Mouse (Mus musculus) lung, postnatal 14 days (tissue): ENCODE results near the gene Spr.
A peak's percentile ranks its signal among the peaks of the same experiment; 100 is the strongest.
"Not testable (repeated sequence)": the region's sequence is repeated elsewhere in the genome, so short reads cannot be mapped to it uniquely, and the experiment has no call there.

Experiments used
- DNase-seq: peaks from one replicate; pipeline ENCODE4 v3.0.0; 2021

The Spr gene

DNA sequence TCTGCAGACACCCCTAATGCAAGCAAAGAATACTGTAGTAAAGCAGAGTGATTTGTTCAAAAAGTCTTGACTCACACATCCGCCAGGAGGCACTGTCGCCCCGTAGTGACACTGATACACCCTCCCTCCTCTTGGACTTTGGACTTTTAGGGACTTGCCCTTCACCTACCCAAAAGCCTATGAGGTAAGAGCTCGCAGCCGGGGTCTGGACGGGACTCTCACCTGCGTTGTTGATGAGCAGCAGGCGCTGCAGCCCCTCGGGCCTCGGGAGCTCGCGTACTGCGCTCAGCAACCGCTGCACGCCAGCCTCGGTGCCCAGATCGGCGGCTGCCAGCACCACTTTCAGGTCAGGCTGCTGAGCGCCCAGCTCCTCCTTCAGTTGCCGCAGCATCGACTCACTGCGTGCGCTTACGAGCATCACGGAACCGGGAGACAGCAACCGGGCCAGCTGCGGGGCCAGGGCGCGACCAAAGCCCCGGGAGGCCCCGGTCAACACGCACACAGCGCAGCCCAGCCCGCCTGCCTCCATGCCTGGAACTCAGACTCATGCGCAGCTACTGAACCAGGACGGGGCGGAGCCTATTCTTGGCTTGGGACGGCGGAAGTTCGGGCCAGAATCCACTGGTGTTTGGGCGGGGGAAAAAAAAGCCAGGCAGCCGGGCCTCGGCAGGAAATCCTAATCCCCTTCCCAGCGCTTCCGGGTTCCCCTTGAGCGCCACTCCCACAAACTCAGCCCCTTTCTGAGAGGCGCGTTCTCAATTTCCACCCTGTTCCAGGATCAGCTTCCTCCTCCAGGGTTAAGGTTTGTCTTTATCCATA, at the start of gene Spr:
Gene Spr (minus strand): TSS at position 550 of the 819 bp plus-strand sequence.
- peak; percentile 94 for DNase-seq

DNA sequence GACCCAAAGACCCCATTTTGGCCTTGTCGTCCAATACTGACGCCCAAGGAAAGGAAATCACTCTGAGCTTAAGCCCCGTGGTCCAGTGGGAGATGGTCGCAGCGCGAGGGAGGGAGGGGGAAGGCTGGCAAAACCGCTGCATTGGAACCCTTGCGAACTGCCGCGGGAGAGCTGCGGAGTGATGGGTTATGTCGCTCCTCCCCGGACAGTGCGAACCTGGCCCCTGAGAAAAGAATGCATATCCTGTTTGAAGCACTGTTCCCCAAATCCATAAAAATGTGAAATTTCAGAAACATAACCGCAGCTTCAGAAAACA, 49.1 kb upstream of the Spr start:
- no peak for DNase-seq

DNA sequence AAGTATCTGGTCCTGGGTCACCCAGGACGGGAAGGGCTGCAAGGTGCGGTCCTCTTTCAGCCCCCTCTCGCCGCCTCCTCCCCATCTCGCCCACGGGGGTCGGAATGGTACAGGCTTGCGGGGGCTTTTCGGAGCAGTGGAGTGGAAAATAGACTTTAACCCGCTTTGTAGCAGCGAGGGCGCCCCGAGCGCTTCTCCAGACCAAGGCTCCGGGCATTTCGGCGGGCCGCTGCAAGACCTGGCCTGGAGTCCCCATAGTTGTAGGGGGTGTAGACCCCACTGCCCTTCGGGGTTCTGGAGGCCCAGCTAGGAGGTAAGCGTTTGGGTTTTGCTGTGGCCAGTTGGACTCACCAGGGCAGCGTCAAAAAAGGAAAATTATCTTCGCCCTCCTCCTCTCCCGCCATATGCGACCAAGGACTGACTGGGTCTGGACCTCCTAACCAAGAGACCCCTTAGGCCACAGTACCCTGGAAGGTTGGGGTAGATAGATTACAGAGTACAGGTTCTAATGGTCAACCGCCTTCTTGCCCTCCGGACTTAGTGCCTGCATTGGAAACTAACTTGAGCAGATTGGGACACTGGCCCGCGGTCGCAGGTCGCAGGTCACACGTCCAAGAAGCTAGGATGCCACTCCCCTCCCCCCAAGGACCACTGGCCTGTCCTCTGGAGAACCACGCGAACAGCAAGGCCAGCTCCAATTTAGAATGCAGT, 48.6 kb upstream of the Spr start:
- no peak for DNase-seq

DNA sequence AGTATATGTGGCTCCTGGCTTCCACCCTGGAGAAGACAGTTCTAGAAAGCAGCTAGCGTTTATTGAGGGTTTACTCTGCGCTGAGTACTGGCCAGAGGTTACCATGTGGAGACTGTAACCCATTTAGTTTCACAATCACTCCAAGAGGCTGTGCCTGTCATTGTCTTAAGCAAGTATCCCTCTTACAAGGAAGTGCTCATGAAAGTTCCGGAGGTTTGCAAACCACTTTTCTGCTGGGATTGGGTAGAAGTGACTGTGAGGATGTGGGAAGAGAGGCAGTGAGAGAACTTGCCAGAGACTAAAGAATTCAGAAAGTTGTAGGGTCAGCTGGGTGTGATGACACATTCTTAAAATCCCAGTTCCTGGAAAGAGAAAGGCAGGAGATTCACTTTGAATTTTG, 46.4 kb upstream of the Spr start:
- no peak for DNase-seq

DNA sequence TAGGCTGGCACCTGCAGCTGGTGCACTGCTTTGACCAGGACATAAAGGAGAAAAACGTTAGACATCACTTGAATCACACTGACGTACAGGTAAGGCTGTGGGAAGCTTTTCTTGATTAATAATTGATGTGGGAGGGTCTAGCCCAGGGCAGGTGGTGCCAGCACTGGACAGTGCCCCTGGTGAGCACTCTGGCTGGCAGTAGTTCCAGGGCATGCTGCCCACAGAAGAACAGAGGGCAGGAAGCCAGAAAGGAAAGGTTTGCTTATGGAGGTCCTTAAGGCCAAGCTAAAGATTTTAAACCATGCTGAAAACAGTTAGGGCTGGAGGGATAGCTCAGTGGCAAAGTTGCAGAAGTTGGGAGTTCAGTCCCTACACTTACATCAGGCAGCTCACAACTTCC, 42.5 kb upstream of the Spr start:
- DNase-seq = no peak

DNA sequence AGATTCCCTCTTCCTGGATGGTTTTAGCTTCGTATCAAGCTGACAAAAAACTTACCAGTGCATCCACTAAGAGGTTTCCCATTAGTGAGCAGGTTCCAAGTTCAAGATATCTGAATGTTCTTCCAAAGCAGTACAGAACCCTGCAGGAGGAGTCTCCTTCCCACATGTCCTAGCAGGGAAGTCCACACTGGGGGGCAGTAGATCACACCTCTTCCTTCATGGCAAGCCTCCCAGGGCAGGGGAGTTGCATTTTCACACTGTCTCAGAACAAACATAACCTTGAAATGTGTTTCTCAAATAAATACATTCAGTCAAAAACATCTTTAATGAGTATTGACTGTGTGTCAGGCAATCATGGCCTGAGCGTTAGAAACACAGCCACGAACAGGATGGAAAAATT, 42.0 kb upstream of the Spr start:
- DNase-seq = no peak

DNA sequence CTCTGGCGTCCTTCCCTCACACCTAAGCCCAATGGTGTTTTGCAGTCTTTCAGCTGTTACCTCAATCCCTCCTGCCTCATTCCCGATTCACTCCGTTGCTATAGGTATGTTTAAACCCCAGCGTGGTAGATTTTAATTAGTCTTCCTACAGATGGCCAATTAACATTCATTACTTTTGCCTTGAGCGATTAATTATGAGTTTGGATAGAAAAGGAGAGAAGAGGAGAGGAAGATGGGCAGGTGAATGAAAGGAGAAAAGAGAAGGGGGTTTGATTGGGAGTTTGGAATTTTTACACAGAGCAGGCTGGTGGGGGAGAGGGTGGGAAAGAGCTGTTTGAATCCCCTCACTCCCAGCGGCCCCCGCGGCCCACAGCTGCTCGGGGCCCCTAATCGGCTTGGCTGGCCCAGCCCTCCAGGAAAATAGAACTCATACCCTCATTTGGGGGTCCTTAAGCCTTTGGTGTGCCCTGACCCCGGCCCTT, 27.9 kb upstream of the Spr start:
- no peak for DNase-seq

DNA sequence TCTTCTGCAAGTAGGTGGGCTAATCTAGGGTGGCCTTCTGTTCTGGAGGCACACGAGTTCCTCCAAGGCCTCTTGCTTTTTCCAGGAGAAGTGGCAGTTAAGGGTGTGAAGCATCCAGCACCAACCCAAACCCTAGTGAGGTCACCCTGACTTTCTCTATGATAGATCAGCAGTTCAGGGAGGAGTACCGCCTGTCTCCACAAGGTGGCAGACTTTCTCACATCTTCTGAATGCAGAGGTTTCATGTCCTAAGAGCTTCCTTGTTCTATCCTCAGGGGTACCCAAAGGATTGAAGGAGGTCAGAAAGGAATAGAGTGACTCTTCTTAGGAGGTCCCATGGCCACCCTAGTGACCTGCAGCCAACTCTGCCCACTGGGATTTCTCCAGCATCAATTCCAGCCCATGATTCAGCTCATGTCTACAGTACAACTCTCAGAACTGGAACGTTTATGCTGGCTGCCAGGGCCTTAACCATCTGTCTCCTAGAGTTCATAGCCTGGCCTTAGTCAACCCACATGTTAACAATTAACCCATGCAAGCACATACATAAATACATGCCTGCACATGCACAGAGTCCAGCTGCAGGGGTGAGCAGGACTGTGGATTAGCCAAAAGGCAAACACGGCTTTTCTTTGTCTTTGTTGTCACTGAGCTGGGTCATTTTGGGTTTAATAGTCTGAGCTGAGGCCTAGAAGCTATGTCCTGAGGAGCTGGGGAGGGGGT, 22.8 kb upstream of the Spr start:
- DNase-seq = peak; percentile 79

DNA sequence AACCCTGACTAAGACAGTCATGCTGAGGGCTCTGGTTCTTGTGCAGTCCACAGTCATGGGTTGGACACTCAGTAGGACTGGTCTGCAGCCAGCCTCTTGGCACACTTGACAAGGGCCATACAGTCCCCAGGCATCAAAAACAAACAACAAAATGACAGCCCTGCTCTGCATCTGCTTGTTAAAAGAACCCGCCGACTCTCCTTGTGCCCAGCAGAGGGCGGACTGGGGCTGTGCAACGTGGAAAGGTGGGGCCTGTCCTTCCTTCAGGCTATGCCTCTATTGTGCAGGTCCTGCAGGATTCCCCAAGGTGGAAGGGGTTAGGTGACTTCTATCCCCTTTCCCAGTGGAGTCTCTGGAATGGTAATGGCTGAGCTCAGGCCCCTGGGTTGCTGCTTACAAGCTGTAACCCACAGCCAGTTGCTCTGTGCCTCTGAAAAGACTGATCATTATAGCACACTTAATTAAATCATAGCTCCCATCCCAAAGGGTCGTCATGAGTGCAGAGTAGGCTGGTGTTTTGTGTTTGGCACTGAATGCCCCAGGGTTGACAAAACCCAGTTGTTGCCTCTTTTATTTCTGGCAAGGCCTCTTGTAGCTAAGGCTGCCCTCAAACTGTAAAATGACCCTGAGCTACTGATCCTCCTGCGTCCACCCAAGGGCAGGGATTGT, 21.7 kb upstream of the Spr start:
- peak; percentile 57 for DNase-seq

DNA sequence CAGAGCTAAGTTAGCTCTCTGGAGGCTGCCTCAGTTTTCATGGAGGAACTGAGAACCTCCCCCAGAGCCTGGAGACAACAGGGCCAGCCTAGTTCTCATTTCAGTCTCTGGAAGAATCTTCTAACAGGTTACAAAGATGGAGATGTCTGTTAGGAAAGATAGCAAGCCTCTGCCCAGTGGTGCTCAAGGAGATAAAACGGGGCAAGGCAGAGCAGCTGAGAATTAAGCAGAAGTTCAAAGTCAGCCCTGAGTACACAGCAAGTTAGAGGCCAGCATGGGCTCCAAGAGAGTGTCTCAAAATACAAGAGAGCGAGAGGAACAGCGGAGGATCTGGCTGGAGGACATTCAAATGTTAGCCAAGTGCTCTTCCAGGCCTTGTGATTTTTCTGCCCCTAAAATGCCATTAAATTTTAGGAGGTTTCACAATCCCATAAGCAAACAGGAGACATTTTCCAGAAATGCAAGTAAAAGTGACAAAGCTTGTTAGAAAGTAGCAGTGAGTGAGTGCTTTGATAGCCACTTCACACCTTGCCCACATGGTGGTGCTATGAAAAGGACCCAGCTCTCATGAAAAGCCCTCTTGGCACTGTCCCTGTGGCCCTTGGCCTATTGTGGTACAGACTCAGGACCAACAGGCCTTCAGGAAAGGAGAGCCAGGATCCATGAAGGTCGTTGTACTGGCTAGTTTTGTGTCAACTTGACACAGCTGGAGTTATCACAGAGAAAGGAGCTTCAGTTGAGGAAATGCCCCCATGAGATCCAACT, 20.7 kb upstream of the Spr start:
- not testable (repeated sequence) for DNase-seq

DNA sequence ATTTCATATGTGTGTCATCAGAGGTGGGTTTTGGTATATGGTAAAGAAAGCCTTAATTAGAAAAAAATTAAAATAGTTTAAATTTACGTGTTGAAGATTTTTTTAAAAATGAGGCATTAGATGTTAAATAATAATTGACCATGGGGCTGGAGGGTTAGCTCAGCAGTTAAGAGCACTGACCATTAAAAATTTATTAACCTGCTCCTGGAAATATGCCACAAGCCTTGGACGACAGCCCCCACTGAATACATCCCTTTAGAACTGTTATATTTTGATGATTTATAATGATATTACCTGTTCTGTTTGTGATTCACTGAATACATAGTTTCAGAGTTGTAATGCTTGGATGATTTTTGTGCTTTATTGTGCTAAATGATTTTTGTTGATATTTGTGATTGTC, 19.0 kb upstream of the Spr start:
- DNase-seq = not testable (repeated sequence)

DNA sequence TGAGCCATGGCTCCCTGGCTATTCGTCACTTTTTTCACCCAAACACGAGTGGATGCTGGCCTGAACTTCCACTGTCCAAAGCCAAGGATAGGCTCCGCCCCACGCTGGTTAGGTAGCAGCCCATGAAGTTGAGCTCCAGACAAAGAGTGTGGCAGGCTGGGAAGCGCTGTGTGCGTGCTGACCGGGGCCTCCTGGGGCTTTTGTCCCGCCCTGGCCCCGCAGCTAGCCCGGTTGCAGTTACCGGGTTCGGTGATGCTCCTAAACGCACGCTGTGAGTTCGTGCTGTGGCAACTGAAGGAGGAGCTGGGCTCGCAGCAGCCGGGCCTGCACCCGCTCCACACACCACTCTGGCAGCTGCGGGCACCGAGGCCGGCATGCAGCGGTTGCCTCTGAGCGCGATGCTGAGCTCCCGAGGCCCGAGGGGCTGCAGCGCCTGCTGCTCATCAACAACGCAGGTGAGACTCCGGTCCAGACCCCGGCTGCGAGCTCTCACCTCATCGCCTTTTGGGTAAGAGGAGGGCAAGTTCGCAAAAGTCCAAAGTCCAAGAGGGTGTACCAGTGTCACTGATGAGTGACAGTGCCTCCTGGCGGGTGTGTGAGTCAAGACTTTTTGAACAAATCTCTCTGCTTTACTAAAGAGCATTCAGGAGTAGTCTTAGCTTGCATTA, 17.4 kb upstream of the Spr start:
- DNase-seq = peak; percentile 51

DNA sequence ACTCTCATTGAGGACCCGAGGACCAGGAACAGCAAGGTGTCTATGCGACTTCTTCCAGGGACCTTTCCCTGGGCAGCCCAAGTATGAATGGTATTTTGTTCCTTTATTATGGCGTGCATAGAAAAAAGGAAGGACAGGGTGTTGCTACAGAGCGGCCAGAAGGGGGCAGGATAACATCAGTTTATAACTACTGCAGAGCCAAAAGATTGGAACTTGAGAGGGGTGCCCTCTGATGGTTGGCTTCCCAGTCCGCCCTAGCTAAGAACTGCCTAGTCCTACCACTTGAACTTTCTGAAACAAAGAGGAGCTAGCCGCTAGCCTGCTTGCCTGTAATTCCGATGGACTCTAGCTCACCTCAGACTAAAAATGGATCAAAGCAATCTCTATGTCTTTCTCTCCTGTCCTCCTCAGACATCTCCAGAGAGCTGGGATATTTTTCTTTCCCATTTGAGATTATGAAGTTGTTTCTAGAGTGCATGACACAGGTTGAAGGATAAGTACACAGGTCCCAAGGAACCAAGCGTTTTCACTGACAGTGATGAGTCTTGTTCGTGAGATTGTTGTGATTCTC, 16.5 kb upstream of the Spr start:
- DNase-seq = peak; percentile 82

DNA sequence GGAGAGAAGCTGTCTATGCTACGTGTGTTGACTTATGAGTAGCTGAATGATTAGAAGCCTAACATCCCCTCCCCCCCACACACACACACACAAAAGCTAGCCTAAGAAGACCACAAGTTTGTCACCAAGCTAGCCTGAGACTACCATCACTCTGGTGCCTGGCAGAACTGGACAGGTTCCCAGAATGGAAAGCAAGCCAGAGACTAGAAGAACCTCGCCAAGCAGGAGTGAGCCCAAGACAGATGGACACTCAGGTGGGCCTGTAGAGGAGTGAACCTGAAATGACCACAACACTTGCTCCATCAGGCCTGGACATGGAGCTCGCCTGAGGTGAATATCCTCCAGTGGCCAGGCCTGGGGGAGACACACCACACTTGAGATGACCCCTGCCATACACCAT, 12.8 kb upstream of the Spr start:
- DNase-seq = no peak

DNA sequence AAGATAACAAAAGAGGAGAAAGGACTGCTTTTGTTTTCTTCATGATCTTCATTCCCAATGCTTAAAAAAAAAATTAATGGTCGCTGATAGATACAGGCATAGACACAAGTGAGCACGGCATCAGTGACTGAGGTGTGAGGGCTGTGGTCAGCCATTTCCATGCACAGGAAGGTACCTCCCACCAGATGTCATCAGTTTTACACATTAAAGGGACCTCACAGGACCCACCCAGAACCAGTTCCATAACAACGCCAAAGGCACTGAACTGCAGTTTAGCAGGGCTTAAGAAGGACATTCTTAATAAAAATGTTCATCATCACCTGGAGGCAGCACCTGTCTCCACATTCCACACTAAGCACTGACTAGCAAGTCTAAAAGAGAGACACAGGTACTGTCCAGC, 10.1 kb upstream of the Spr start:
- DNase-seq = no peak

DNA sequence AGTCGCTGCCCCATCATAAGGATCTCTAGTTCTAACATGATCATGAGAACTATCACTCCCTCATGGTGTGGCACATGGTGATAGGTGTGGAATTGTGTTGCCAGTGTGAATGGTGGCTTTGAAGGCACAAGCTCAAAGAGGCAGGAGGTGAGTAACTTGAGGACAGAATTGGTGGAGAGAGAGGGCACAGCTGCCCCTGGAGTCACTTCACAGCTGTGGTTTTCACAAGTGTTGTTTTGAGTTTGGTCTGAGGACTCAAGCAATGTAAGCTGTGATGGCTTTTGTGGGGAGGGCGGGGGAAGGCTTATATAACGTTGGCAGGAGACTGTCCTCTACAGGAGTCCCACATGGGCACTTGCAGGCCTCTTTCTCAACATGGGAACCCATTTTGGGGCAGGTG, 6.9 kb upstream of the Spr start:
- DNase-seq = no peak

DNA sequence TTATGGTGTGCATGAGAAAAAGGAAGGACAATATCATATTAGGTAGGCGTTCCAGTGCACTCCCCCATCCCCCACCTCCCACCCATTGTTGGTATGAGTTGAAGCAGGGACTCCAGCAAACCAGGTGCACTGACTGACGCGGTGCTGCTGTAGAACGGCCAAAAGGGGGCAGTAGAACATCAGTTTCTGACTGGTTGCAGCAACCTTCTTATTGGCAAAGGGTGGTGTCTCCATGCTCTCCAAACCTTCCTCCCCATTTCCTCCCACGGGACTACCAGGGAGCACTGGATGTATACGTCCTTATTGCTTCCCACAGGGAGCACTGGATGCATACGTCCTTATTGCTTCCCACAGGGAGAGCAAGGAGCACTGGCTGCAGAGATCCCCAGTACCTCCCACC, 3.4 kb upstream of the Spr start:
- peak; percentile 68 for DNase-seq

DNA sequence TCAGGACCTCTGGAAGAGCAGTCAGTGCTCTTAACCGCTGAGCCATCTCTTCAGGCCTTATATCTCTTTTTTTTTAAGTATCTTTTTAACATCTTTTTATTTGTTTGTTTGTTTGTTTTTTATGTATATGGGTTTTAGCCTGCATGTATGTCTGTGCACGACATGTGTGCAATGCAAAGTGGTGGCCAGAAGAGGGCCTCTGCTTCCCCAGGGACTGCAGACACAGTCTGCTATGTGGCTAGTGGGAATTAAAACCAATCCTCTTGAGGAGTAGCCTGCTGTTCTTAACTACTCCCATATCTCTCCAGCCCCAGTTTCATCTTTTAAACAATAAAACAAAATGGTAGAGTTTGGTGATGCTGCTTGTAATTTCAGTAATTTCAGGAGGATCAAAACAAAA, 2.0 kb upstream of the Spr start:
- no peak for DNase-seq

DNA sequence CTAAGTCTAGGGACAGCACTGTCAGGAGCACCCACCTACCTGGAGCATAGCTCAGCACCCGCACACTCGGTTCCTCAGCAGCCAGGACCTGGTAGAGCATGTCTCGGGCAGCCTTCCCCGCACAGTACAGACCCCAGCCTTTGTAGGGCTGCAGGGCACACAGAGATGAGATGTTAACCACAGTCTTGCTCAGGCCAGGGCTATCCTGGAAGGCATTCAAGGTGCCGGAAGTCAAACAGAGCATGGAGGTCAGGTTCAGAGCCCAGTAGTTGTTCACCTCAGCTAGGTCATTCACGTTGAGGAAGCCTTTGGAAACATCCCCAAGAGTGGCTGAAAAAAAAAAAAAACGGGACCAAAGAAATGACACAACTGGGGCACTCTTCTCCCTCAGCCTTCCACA, 782 bp downstream of the Spr start:
- DNase-seq = not testable (repeated sequence)

DNA sequence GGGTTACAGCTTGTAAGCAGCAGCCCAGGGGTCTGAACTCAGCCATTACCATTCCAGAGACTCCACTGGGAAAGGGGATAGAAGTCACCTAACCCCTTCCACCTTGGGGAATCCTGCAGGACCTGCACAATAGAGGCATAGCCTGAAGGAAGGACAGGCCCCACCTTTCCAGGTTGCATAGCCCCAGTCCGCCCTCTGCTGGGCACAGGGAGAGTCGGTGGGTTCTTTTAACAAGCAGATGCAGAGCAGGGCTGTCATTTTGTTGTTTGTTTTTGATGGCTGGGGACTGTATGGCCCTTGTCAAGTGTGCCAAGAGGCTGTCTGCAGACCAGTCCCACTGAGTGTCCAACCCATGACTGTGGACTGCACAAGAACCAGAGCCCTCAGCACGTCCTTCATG, 4.8 kb downstream of the Spr start:
- peak; percentile 21 for DNase-seq

DNA sequence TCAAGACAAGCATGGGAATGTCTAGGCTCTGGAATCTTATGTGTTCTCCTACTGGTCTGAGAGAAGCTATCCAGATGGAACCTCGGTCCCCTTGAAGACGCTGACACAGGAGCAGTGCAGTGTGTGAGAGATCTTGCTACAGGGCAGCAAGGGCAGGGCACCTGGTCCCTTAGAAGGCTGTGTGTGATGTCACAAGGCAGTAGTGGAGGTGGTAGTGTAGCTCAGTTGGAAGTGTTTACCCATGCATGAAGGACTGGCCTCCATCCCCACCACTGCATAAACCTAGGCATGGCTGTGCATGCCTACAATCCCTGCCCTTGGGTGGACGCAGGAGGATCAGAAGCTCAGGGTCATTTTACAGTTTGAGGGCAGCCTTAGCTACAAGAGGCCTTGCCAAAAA, 5.3 kb downstream of the Spr start:
- not testable (repeated sequence) for DNase-seq

DNA sequence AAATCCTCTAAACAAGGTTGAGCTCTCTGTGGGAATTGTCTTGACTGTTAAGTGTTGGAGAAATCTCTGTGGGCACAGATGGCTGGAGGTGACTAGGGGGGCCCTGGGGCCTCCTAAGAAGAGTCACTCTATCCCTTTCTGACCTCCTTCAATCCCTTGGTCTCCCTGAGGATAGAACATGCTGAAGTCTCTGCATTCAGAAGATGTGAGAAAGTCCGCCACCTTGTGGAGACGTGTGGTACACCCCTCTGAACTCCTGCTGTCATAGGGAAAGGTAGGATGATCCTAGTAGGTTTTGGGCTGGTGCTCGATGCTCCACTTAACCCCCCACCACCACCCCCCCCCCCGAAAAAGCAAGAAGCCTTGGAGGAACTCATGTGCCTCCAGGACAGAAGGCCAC, 5.9 kb downstream of the Spr start:
- DNase-seq = peak; percentile 81
